In genomic region chr15:13303456-13303855, GRCm38 (mm10) we compare ENCODE assay signal across 16 mouse cellular contexts.
"Had no signal": no experiment of that assay in that cellular context is flagged by ENCODE, and none has a peak within 500 bp of the region (broad histone marks: within the 10 kb centered on the region; RNA-seq: fewer than 3 reads in every experiment).

No protein-coding gene starts in this region.

- H3K4me3 ChIP-seq: lung, embryonic 15.5 days; megakaryocyte, embryonic 14.5 days; midbrain, embryonic 13.5 days; midbrain, embryonic 15.5 days; neural tube, embryonic 12.5 days; stomach, embryonic 15.5 days had no signal

- H3K27ac ChIP-seq: lung, embryonic 15.5 days; macrophage; midbrain, embryonic 13.5 days; midbrain, embryonic 15.5 days; neural tube, embryonic 12.5 days; stomach, embryonic 15.5 days; stomach, postnatal 0 days had no signal

- ATAC-seq: lung, postnatal 0 days; midbrain, embryonic 13.5 days; midbrain, embryonic 15.5 days had no signal

- DNase-seq: lung, adult 2 months; lung, postnatal 14 days; lung, postnatal 36 days; right cerebral cortex, postnatal 25 days; thymus, adult 2 months; thymus, postnatal 25 days; thymus, postnatal 4 days had no signal
